Mouse (Mus musculus) lung, postnatal 0 days (tissue): ENCODE data around the gene Jazf1.

Source experiments
- CTCF ChIP-seq: IDR thresholded peaks from 2 replicates; pipeline ENCODE4 v1.5.1; 2016; ENCODE audit warnings: antibody characterized with exemption, mild to moderate bottlenecking
- EP300 ChIP-seq: IDR thresholded peaks from 2 replicates; pipeline ENCODE4 v1.6.1; 2016; ENCODE audit warnings: antibody characterized with exemption, mild to moderate bottlenecking, control low read depth

- no peak for TF ChIP-seq EP300
- no peak for TF ChIP-seq CTCF
Measured at GRCm38 (mm10) chr6:52893811-52894500, 174.5 kb downstream of the Jazf1 start.
